Mouse (Mus musculus): ENCODE results near the gene Gbe1. TPM values are rescaled to one million over a fixed set of nuclear protein-coding genes. Genes with fewer than 3 reads are reported as not detected.

Gbe1 gene
- polyA plus RNA-seq, 1 experiment from 2014 or later, result 11.2 TPM

DNA sequence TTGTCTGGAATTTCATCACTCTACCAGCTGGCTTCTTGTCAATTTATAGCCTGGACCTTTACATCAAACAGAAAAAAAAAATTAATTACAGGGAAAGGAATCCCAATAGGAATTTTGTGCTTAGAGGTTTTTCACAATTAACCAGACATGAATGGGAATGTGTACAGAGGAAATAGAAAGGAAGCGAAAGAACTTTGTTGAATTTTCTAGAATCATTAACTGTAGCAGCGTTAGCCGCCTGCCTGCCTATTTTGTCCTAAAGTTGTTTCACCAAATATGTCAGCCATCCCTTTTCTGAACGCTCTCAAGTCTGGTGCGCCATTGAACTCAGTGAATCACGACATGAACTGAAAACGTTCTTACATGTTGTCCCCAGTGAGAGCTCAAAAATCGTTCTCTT lies 209.8 kb downstream of the Gbe1 start:
- no peak overlapping the region for H3K27ac ChIP-seq
- WGBS, result 89% methylated on average over 8 of the region's 8 CpGs
- no peaks in the 10 kb centered on the region for H3K4me1 ChIP-seq
- no peak overlapping the region for H3K4me2 ChIP-seq (replicated peaks)
- no peak overlapping the region for H3K4me3 ChIP-seq
- no peak overlapping the region for H3K9ac ChIP-seq
- no peak for ATAC-seq (ENCODE audit: low FRiP score, low read depth)
- H3K27me3 ChIP-seq (replicated peaks), result no peaks in the 10 kb centered on the region
- no peaks in the 10 kb centered on the region for H3K36me3 ChIP-seq
- H3K9me3 ChIP-seq, result no peaks in the 10 kb centered on the region

DNA sequence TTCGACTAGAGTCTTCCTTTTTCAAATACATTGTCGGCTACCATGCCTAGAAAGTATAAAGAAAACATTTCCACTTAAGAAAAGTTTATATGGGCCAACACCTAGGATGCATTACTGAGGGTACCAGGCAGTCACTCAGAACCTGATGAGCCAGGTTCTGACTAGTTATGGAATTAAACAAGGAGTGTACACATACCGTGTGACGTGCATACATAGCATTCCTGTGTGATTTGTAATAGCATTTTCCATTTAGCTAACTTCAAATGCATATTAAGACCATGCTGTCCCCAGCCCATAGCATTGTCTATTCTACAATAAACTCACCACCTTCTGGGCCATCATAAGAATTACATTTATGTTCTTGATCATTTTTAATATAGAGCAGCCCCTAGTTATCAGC lies 210.5 kb downstream of the Gbe1 start:
- no peak for ATAC-seq (ENCODE audit: low FRiP score, low read depth)
- Histone ChIP-seq H3K36me3 (no peaks in the 10 kb centered on the region), H3K4me1 (no peaks in the 10 kb centered on the region), H3K27me3 (replicated peaks) (no peaks in the 10 kb centered on the region), H3K9me3 (no peaks in the 10 kb centered on the region), H3K4me3 (no peak overlapping the region), H3K27ac (no peak overlapping the region), H3K4me2 (replicated peaks) (no peak overlapping the region), H3K9ac (no peak overlapping the region)
- 93% methylated on average over 4 of the region's 4 CpGs for WGBS

DNA sequence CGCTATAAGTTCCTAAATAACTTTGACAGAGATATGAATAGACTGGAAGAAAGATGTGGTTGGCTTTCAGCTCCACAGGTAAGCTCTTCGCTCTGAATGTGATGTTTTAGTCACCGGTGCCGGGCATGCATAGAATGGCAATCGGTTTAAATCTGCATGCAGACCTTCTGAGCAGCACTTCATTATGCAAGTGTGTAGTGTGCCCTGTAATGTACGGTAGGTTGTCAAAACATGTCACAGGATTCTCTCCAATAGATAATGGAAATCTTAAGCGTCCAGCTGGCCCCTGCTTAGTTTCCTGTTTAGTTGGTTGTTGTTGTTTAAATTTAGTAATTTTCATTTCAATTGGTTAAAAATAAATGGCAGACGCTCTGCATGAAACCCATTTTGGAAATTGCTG lies 213.5 kb downstream of the Gbe1 start:
- Histone ChIP-seq H3K36me3 (no peaks in the 10 kb centered on the region), H3K27ac (no peak overlapping the region), H3K4me1 (no peaks in the 10 kb centered on the region), H3K27me3 (replicated peaks) (no peaks in the 10 kb centered on the region), H3K9me3 (no peaks in the 10 kb centered on the region), H3K9ac (no peak overlapping the region), H3K4me2 (replicated peaks) (no peak overlapping the region), H3K4me3 (no peak overlapping the region)
- ATAC-seq (ENCODE audit: low FRiP score, low read depth), result no peak
- 92% methylated on average over 8 of the region's 8 CpGs for WGBS

DNA sequence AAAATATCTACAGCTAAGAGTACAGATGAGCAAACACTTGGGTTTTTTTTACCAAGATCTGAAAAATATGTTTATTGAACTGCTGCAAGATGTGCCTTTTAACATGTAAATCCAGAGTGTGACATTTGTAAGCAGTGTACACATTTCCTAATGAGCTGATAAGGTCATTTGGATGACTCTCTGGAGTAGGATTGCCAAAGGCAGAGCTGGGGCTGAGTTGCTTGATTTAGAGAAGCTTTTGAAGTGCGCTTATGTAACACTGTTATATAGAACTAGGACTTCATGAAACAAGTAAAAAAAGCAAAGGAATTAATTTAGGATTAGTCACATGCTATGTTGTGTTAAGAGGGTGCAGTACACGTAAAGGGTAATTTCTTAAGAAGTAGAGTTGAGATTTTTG lies 221.5 kb downstream of the Gbe1 start:
- Histone ChIP-seq H3K27me3 (replicated peaks) (no peaks in the 10 kb centered on the region), H3K36me3 (no peaks in the 10 kb centered on the region), H3K4me3 (no peak overlapping the region), H3K4me1 (no peaks in the 10 kb centered on the region), H3K9me3 (no peaks in the 10 kb centered on the region), H3K4me2 (replicated peaks) (no peak overlapping the region), H3K27ac (no peak overlapping the region), H3K9ac (no peak overlapping the region)
- WGBS, result 93% methylated on average over 2 of the region's 2 CpGs
- ATAC-seq (ENCODE audit: low FRiP score, low read depth), result no peak

DNA sequence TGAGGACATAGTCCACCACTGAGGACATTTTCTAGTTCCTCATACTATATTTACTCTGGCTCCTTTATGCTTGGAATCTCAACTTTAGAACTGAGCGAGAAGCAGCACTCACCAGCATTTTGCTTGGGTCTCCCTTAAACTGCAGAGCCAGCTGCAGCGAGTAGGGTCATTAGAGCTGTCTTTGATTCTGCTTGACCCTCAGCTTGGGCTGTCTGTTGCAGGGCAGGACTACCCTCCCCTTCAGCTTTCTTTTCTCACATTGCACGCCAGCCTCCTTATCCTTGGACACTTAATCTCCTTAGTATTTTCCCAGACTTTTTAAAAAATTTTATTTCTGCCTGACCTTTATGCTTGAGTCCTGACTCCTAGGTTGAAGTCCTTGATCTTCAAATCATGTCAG lies 237.1 kb downstream of the Gbe1 start:
- no peak overlapping the region for H3K9ac ChIP-seq
- WGBS, result 56% methylated on average over 3 of the region's 3 CpGs
- no peaks in the 10 kb centered on the region for H3K9me3 ChIP-seq
- no peak for ATAC-seq (ENCODE audit: low FRiP score, low read depth)
- H3K27ac ChIP-seq, result no peak overlapping the region
- no peaks in the 10 kb centered on the region for H3K4me1 ChIP-seq
- H3K27me3 ChIP-seq (replicated peaks), result no peaks in the 10 kb centered on the region
- H3K36me3 ChIP-seq, result no peaks in the 10 kb centered on the region
- no peak overlapping the region for H3K4me3 ChIP-seq
- H3K4me2 ChIP-seq (replicated peaks), result no peak overlapping the region

- Histone ChIP-seq H3K9ac (no peak overlapping the region), H3K36me3 (no peaks in the 10 kb centered on the region), H3K4me1 (no peaks in the 10 kb centered on the region), H3K9me3 (no peaks in the 10 kb centered on the region), H3K27ac (no peak overlapping the region), H3K27me3 (replicated peaks) (no peaks in the 10 kb centered on the region), H3K4me2 (replicated peaks) (no peak overlapping the region), H3K4me3 (no peak overlapping the region)
- no peak for ATAC-seq (ENCODE audit: low FRiP score, low read depth)
- WGBS, result 85% methylated on average over 10 of the region's 10 CpGs
Observed at GRCm38 (mm10) chr16:70561635-70562348, 248.0 kb downstream of the Gbe1 start.

DNA sequence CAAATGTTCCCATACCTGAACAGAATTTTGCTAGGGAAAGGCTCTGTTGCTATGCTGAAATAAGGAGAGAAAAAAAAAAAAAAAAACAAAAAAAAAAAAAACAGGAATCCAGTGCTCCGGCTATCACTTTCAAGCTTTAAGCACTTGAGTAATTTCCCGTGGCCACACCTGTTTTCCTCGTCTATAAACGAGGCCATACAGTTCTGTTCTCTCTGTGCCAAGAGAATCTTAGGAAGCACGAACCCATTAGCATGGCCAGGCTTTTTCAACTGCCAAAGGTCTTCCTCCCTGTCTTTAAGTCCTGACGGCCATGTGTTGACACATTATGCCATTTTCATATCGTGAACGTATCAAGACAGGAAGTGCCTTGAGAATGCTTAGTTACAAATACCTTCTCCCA lies 248.8 kb downstream of the Gbe1 start:
- Histone ChIP-seq H3K27me3 (replicated peaks) (no peaks in the 10 kb centered on the region), H3K4me1 (no peaks in the 10 kb centered on the region), H3K9me3 (no peaks in the 10 kb centered on the region), H3K27ac (no peak overlapping the region), H3K4me3 (no peak overlapping the region), H3K4me2 (replicated peaks) (no peak overlapping the region), H3K36me3 (no peaks in the 10 kb centered on the region), H3K9ac (no peak overlapping the region)
- 81% methylated on average over 8 of the region's 8 CpGs for WGBS
- ATAC-seq (ENCODE audit: low FRiP score, low read depth), result no peak

GRCm38 (mm10) chr16:70563456-70563855 lies 249.7 kb downstream of the Gbe1 start:
- no peaks in the 10 kb centered on the region for H3K9me3 ChIP-seq
- no peak for ATAC-seq (ENCODE audit: low FRiP score, low read depth)
- H3K9ac ChIP-seq, result no peak overlapping the region
- H3K4me1 ChIP-seq, result no peaks in the 10 kb centered on the region
- WGBS, result 76% methylated on average over 5 of the region's 5 CpGs
- H3K27ac ChIP-seq, result no peak overlapping the region
- H3K27me3 ChIP-seq (replicated peaks), result no peaks in the 10 kb centered on the region
- no peak overlapping the region for H3K4me2 ChIP-seq (replicated peaks)
- H3K4me3 ChIP-seq, result no peak overlapping the region
- H3K36me3 ChIP-seq, result no peaks in the 10 kb centered on the region

DNA sequence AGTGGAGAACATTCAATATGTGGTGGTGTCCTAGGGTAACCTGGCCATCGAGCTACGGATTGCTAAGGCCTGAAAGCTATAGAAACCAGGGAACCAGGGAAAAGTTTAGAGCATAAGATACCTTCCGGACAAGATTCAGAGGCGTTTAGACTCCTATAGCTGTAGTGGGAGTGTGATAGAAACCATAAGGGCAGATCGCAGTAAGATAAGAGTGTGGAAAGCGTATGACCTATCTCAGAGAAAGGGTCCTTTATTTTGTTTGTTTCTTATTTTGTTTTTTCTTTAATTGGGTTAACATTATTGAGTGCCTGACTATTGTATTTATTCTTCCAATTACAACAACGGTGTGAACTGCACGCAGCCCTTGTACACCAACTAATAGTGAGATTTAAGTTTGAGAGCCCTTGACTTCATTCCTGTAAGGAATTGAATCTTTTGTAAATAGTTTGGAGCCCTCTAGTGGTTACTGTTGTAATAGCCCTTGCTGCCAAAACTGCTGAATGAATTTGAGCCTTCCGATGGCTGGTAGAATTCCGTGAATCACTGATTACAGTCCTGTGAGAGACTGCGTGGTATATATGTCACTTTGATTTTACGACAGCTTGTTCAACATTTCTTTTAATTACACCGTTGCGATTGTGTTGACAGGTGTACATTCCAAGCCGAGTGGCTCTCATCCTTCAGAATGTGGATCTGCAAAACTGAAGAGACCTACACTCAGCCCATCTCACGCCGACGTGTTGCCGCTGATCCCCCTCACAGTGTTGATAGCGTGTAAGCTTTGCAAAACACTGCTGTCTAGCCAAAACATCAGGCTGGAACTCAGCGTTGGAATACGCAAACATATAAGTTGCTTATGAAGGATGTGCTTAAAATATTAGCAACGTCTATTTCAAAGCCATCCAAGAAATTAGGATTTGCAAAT lies 254.9 kb downstream of the Gbe1 start:
- Histone ChIP-seq H3K9me3 (no peaks in the 10 kb centered on the region), H3K4me1 (no peaks in the 10 kb centered on the region)

DNA sequence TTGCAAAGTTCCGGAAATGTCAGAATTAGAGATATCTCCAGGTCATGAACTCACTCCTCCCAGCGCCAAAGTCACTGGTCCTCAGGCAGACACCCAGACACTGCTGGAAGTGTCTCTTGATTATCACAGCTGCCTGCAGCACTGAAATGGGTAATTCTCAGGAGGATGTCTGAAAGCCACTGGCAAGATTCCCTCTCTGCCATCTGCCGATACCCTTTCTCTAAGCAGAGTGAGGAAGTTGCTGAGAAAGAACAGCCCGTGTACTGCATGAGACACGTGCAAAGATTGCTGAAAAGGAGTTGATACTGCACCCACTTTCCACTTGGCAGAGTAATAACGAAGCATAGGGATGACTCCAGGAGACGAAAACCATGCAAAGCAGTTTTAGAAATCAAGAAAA lies 272.2 kb downstream of the Gbe1 start:
- H3K9me3 ChIP-seq, result no peaks in the 10 kb centered on the region
- no peaks in the 10 kb centered on the region for H3K36me3 ChIP-seq
- no CpG with 5 or more reads among the region's 7 CpGs for WGBS
- no peaks in the 10 kb centered on the region for H3K27me3 ChIP-seq (replicated peaks)
- no peak for ATAC-seq (ENCODE audit: low FRiP score, low read depth)
- no peak overlapping the region for H3K27ac ChIP-seq
- H3K4me1 ChIP-seq, result no peaks in the 10 kb centered on the region
- H3K4me3 ChIP-seq, result no peak overlapping the region
- no peak overlapping the region for H3K4me2 ChIP-seq (replicated peaks)
- no peak overlapping the region for H3K9ac ChIP-seq

More for the DNA sequence above, 254.9 kb downstream of the Gbe1 start:
- Histone ChIP-seq H3K4me2 (replicated peaks) (no peak overlapping the region), H3K36me3 (no peaks in the 10 kb centered on the region), H3K4me3 (no peak overlapping the region), H3K27me3 (replicated peaks) (no peaks in the 10 kb centered on the region), H3K27ac (no peak overlapping the region), H3K9ac (no peak overlapping the region)
- ATAC-seq (ENCODE audit: low FRiP score, low read depth), result peak; percentile 56
- WGBS, result 65% methylated on average over 23 of the region's 23 CpGs

DNA sequence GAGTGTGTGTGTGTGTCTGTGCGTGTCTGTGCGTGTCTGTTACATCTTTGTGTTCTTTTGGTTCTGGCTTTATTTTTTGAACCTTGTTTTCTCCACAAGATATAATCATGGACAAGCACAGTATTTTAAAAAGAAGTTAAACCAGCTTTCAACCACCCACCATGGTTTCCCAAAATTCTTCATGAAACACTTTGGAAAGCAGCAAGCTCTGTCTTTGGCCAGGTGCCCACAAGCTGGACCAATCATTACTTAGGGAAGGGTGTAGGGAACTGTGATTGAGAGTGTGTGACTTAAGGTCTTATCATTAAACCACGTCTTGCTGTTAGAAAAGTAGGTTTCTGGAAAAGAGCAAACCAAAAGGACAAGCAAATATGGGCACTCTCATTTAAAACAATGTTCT lies 288.6 kb downstream of the Gbe1 start:
- Histone ChIP-seq H3K9ac (no peak overlapping the region), H3K4me3 (no peak overlapping the region), H3K36me3 (no peaks in the 10 kb centered on the region), H3K9me3 (no peaks in the 10 kb centered on the region), H3K27me3 (replicated peaks) (no peaks in the 10 kb centered on the region), H3K4me2 (replicated peaks) (no peak overlapping the region), H3K27ac (no peak overlapping the region), H3K4me1 (no peaks in the 10 kb centered on the region)
- 87% methylated on average over 3 of the region's 3 CpGs for WGBS
- ATAC-seq (ENCODE audit: low FRiP score, low read depth), result no peak

DNA sequence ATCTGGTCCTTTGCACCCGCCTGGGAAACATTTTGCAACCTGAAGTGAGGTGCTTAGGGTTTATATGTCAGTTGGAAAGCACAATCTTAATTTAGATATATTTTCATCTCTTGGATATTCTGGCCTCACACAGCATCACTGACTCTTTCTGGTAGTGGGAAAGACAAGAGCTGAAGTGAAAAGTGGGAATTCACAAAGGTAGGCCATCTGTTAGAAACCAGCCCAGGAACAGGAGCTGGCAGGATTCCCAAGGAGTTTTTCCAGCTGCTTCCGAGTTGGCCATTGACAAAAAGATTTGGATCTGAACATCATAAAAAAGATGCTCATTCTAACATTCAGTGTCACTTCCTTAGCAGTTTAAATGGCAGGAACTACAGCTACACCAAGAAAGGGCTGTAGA lies 294.6 kb downstream of the Gbe1 start:
- ATAC-seq (ENCODE audit: low FRiP score, low read depth), result no peak
- H3K4me1 ChIP-seq, result no peaks in the 10 kb centered on the region
- H3K27ac ChIP-seq, result no peak overlapping the region
- no peak overlapping the region for H3K4me3 ChIP-seq
- H3K27me3 ChIP-seq (replicated peaks), result no peaks in the 10 kb centered on the region
- no peaks in the 10 kb centered on the region for H3K9me3 ChIP-seq
- H3K4me2 ChIP-seq (replicated peaks), result no peak overlapping the region
- no peaks in the 10 kb centered on the region for H3K36me3 ChIP-seq
- WGBS, result 76% methylated on average over 2 of the region's 2 CpGs
- no peak overlapping the region for H3K9ac ChIP-seq

All from neural tube, embryonic 12.5 days (tissue).